Mouse (Mus musculus): ENCODE measurements around the gene Tecpr2. TPM values are rescaled to one million over a fixed set of nuclear protein-coding genes. Genes with fewer than 3 reads are reported as not detected.
A peak's percentile ranks its signal among the peaks of the same experiment; 100 is the strongest.

Tecpr2 gene
- polyA plus RNA-seq, 1 experiment from 2014 or later, result 5.2 TPM

DNA sequence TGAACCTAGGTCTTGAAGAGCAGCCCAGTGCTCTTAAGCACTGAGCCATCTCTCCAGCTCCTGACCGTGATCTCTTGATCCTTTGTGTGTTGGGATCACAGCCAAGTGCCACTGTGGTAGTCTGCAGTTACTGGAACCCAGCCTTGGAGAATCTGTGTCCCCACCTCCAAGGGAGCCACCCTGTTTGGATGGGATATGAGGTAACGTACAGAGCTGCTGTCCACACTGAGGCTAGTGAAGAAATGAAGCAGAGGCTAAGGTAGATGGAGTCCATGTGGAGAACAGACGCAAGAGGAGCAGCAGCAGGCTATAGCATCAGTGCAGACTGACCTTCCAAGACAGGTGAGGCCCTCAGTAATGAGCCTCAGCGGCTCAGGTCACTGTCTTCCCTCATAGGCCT is 84.8 kb downstream of the Tecpr2 start:
- 89% methylated on average over 4 of the region's 4 CpGs for WGBS
- Histone ChIP-seq H3K4me1 (peaks cover 7% of the 10 kb centered on the region), H3K4me2 (replicated peaks) (no peak overlapping the region), H3K36me3 (peaks cover 43% of the 10 kb centered on the region), H3K27ac (replicated peaks) (no peak overlapping the region), H3K27me3 (no peaks in the 10 kb centered on the region), H3K4me3 (replicated peaks) (no peak overlapping the region), H3K9me3 (replicated peaks) (no peaks in the 10 kb centered on the region), H3K9ac (no peak overlapping the region)
- no peak for ATAC-seq (ENCODE audit: insufficient number of reproducible peaks, low FRiP score, low TSS enrichment, low read depth)

DNA sequence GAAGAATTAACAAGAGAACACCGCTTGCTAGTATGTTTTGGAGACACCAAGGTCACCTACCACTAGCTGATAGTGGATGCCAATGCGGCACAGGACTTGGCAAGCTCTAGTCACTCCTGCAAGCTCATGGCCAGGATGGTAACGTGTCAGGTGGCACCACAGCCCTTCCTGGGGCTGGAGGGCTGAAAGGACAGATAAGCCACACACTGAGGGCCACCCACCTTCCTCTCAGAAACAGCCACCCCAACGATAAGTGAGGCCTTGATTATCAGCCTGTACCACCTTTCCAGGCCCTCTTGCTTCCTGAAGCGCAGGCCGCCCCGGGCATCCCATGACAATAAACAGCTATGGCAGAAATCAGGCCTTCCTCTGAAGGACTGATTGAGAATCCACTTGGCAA is 85.2 kb downstream of the Tecpr2 start:
- no peaks in the 10 kb centered on the region for H3K9me3 ChIP-seq (replicated peaks)
- no peak overlapping the region for H3K27ac ChIP-seq (replicated peaks)
- H3K4me3 ChIP-seq (replicated peaks), result no peak overlapping the region
- peaks cover 38% of the 10 kb centered on the region for H3K36me3 ChIP-seq
- H3K9ac ChIP-seq, result no peak overlapping the region
- H3K27me3 ChIP-seq, result no peaks in the 10 kb centered on the region
- no peak for ATAC-seq (ENCODE audit: insufficient number of reproducible peaks, low FRiP score, low TSS enrichment, low read depth)
- 92% methylated on average over 7 of the region's 7 CpGs for WGBS
- no peak overlapping the region for H3K4me2 ChIP-seq (replicated peaks)
- peaks cover 7% of the 10 kb centered on the region for H3K4me1 ChIP-seq

DNA sequence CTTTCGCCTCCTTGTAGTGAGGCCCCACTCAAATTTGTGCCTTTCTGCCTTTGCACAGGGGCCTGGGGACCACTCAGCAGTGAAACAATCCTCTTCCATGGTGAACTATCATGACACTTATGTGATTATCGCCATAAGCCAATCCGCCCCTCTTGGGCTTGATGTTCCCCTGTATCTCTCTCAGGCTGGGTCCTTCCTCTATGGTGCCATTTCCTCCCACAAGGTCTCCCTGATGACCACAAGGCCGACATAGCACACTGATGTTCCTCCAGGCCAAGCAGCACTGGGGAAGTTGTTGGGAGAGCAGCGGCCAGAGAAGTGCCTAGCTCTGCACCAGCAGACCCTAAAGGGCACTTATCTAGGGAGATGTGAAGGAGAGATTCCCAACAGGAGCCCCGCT is 85.7 kb downstream of the Tecpr2 start:
- no peaks in the 10 kb centered on the region for H3K9me3 ChIP-seq (replicated peaks)
- H3K4me1 ChIP-seq, result peaks cover 7% of the 10 kb centered on the region
- no peak overlapping the region for H3K9ac ChIP-seq
- H3K4me2 ChIP-seq (replicated peaks), result no peak overlapping the region
- WGBS, result 87% methylated on average over 6 of the region's 6 CpGs
- peaks cover 35% of the 10 kb centered on the region for H3K36me3 ChIP-seq
- H3K27me3 ChIP-seq, result no peaks in the 10 kb centered on the region
- H3K4me3 ChIP-seq (replicated peaks), result no peak overlapping the region
- no peak overlapping the region for H3K27ac ChIP-seq (replicated peaks)
- no peak for ATAC-seq (ENCODE audit: insufficient number of reproducible peaks, low FRiP score, low TSS enrichment, low read depth)

DNA sequence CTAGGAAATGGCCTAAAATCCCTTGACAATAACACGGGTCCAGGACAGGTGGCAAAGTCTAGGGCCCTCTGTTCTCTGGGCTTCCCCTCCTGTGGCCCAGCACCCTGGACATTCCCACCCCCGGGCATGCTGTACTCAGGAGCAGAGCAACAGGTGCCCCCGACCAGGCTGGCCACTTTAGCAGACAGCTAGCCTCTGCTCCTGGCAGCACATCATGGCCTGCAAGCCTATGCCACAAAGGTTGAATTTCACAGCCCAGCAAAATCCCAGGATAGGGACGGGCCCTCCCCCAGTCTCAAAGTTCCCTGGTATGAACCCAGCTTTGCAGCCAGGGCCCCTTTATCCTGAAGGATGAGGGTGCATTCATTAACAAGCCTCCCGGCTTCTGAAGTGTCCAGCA is 86.3 kb downstream of the Tecpr2 start:
- Histone ChIP-seq H3K9ac (no peak overlapping the region), H3K9me3 (replicated peaks) (no peaks in the 10 kb centered on the region), H3K27me3 (no peaks in the 10 kb centered on the region), H3K27ac (replicated peaks) (no peak overlapping the region), H3K4me3 (replicated peaks) (no peak overlapping the region), H3K4me2 (replicated peaks) (no peak overlapping the region), H3K4me1 (peaks cover 7% of the 10 kb centered on the region), H3K36me3 (peaks cover 31% of the 10 kb centered on the region)
- ATAC-seq (ENCODE audit: insufficient number of reproducible peaks, low FRiP score, low TSS enrichment, low read depth), result no peak
- 82% methylated on average over 5 of the region's 5 CpGs for WGBS

DNA sequence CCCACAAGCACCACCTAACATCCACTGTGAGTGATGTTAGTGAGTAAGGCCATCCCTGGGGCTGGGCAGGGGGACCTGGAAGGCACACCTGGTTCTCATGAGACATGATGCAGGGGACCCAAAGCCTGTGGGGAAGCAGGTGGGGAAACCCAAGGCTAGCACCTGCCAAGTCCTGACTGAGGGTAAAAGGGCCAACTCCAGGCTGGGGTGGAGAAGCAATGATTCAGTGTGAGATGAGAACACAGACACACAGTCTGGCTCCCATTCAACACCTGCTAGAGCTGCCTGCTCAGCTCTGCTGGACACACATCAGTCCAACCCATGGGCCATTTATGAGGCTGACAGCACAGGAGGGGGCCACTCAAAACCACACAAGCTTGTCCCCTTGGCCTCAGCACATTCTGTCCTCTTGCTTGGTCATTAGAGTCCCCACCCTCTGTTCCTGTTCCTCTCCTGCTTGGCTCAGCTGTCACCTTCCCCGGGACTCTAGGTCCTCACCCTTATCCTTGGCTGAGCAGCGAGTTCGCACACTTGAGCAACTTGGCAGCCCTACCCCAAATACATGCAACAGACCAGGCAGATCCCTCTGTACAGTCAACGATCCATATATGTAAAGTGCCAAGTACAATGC is 86.9 kb downstream of the Tecpr2 start:
- peaks cover 7% of the 10 kb centered on the region for H3K4me1 ChIP-seq
- H3K4me3 ChIP-seq (replicated peaks), result no peak overlapping the region
- H3K27me3 ChIP-seq, result no peaks in the 10 kb centered on the region
- no peak overlapping the region for H3K4me2 ChIP-seq (replicated peaks)
- H3K36me3 ChIP-seq, result peaks cover 31% of the 10 kb centered on the region
- H3K9me3 ChIP-seq (replicated peaks), result no peaks in the 10 kb centered on the region
- 90% methylated on average over 4 of the region's 4 CpGs for WGBS
- H3K27ac ChIP-seq (replicated peaks), result no peak overlapping the region
- ATAC-seq (ENCODE audit: insufficient number of reproducible peaks, low FRiP score, low TSS enrichment, low read depth), result no peak
- no peak overlapping the region for H3K9ac ChIP-seq

DNA sequence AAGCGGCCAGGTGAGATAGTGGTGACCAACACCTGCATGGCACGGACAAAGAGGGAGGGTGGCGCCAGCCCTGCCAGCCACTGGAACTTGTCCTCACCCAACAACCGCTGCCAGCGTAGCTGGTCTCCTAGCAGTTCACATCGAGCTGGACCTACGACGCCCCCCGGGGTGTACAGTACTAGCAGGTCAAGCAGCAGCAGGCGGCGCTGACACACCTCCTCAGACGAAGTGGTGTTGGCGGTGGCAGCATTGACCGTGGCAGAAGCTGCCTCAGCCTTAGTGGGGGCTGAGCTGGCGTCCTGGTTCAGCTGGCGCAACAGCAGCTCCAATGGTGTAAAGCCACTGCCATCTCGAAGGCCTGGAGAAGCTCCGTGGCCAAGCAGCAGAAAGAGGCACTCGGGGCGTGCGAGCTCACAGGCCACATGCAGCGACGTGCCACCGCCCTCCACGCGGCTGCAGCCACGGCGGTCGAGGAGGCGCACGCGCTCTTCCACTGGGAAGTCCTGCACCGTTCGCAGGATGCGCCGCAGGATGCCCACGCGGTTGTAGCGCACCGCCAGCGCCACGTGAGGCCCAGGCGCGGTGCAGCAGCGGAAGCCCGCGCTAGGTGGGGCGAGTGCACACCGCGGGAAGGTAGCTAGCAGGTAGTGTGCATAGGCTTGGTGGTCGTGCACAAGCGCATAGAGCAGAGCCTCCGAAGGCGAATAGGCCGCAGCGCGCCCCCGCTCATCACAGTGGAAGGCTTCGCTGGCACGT is 87.7 kb downstream of the Tecpr2 start:
- Histone ChIP-seq H3K9ac (no peak overlapping the region), H3K4me2 (replicated peaks) (no peak overlapping the region), H3K36me3 (peaks cover 31% of the 10 kb centered on the region), H3K4me3 (replicated peaks) (no peak overlapping the region), H3K9me3 (replicated peaks) (no peaks in the 10 kb centered on the region), H3K27ac (replicated peaks) (no peak overlapping the region), H3K27me3 (no peaks in the 10 kb centered on the region), H3K4me1 (peaks cover 7% of the 10 kb centered on the region)
- 93% methylated on average over 60 of the region's 60 CpGs for WGBS
- no peak for ATAC-seq (ENCODE audit: insufficient number of reproducible peaks, low FRiP score, low TSS enrichment, low read depth)

DNA sequence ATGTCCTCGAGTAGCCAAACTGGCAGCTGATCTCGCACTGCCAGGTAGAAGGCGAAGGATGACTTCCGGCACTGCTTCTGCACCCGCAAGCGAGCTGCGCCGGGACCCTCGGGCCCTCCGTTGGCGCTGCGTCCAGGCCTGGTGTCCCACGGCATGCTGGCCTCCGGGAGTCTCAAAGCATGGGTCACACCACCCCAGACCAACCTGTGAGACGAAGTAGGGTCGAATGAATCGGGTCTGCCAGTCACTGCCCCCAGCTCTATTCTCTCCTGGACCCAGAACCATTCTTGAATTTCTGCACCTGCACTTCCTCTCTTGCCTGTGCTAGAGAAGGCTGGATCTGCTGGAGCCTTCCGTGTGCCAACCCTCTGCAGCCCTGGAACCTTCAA is 88.3 kb downstream of the Tecpr2 start:
- Histone ChIP-seq H3K4me2 (replicated peaks) (0 out of 2 replicates have a peak overlapping the region, but pooled peaks have one; percentile 92), H3K36me3 (peaks cover 31% of the 10 kb centered on the region), H3K27ac (replicated peaks) (no peak overlapping the region), H3K27me3 (no peaks in the 10 kb centered on the region), H3K9ac (no peak overlapping the region), H3K4me1 (peaks cover 7% of the 10 kb centered on the region), H3K9me3 (replicated peaks) (no peaks in the 10 kb centered on the region), H3K4me3 (replicated peaks) (0 out of 2 replicates have a peak overlapping the region, but pooled peaks have one; percentile 72)
- ATAC-seq (ENCODE audit: insufficient number of reproducible peaks, low FRiP score, low TSS enrichment, low read depth), result no peak
- 96% methylated on average over 18 of the region's 18 CpGs for WGBS

DNA sequence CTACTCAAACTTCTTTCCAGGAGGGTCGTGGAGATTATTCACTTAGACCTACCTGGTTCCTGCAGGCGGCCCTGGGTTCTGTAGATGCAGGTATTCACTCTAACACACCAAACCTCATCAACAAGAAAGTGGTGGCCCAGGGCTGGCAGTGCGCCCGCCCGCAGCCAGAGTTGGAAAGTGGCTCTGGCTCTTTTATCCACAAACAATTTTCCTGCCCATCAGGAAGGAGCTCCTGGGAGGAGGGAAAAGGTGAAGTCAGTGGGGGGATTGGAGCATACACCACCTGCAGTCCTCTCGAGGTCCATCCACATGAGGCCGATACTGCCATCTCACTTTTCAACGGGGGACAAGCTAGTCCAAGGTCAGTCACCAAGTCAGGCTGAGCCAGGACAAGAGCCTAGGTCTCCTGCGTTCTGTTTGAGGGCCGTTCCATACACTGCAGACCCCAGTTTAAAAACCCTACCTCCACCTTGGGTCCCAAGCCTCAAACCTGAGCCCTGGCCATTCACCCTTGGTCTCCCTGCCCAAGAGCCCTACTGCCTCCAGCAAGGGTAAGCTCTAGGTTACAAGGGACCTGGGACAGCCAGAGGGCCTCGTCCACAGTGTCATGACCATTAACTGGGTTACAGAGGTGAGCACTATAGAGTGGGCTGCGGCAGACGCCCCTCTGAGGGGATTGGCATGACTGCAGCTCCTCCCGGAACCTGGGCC is 89.0 kb downstream of the Tecpr2 start:
- Histone ChIP-seq H3K4me1 (peaks cover 7% of the 10 kb centered on the region), H3K4me2 (replicated peaks) (peak overlapping the region; percentile 92), H3K9ac (peak overlapping the region; percentile 57), H3K27me3 (no peaks in the 10 kb centered on the region), H3K9me3 (replicated peaks) (no peaks in the 10 kb centered on the region), H3K27ac (replicated peaks) (peak overlapping the region; percentile 73; the same call in 1 of the 2 replicates), H3K36me3 (peaks cover 27% of the 10 kb centered on the region), H3K4me3 (replicated peaks) (peak overlapping the region; percentile 72)
- WGBS, result 41% methylated on average over 14 of the region's 14 CpGs
- no peak; the same call in 1 of the 2 replicates for ATAC-seq (ENCODE audit: insufficient number of reproducible peaks, low FRiP score, low TSS enrichment, low read depth)

DNA sequence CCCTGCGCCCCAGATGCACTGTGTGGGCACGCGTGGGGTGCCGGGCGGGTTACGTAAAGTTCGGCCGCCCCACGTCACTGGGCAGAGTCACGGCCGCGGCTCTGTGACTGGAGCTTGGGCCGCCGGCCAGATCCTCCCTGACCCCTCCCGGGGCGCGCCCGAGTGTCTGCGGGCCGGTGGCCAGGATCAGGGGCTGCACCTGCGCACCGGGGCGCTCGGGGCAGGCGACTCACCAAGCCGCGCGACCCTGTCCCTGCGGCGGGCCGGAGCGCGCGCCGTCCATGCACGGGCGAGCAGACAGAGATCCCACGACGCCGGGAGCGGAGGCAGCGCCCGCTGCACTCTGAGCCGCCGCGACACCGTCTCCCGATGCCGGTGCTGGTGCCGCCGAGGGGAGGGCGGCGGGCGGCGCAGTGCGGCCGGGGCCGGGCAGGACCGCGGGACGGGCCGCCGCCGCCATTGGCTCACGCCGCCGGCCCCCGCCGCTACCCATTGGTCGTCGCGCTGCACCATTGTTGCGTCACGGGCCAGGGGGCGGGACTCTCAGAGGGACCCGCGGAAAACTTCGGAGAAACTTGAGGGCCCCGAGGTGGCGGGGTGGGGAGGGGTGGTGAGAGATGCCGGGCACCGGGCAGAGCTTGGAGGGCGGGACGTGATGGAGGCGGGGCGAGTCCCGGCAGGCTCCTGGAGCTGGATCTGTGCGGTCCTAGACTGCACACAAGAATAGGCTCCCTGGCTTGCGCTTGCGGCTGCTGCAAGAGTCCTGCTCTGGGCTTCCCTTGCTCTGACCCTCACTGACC is 89.7 kb downstream of the Tecpr2 start, which contains the start of gene Ankrd9:
Ankrd9 (minus strand) TSS at position 434 of the 800 bp plus-strand sequence.
- H3K9me3 ChIP-seq (replicated peaks), result no peaks in the 10 kb centered on the region
- H3K27ac ChIP-seq (replicated peaks), result peak within 1 kb of the TSS; percentile 73
- under 1% methylated on average over 84 of the region's 90 CpGs for whole genome bisulfite sequencing
- H3K9ac ChIP-seq, result peak within 1 kb of the TSS; percentile 57
- H3K4me1 ChIP-seq, result peaks cover 7% of the 10 kb centered on the region
- H3K4me2 ChIP-seq (replicated peaks), result peak within 1 kb of the TSS; percentile 92
- peak within 1 kb of the TSS; percentile 72 for H3K4me3 ChIP-seq (replicated peaks)
- no peaks in the 10 kb centered on the region for H3K27me3 ChIP-seq
- H3K36me3 ChIP-seq, result peaks cover 23% of the 10 kb centered on the region
- ATAC-seq (ENCODE audit: insufficient number of reproducible peaks, low FRiP score, low TSS enrichment, low read depth), result peak; percentile 95

DNA sequence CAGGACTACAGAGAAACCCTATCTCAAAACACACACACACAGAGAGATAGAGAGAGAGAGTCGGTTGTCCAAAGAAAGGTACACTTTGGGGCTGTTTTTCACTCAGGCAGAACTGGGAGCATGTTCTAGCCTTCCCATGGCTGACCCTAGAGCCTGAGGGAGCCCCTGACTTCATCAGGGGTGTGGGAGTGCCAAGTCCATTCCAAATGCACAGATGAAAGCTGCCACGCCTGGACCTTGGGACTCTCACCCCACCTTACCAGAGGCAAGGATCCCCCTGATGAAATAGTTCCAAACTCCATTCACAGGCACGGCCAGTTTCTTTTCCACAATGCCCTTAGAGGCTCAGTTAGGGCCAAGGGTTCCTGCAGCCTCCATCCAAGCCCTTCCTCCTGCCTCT is 90.7 kb downstream of the Tecpr2 start:
- Histone ChIP-seq H3K9me3 (replicated peaks) (no peaks in the 10 kb centered on the region), H3K4me2 (replicated peaks) (no peak overlapping the region), H3K27ac (replicated peaks) (no peak overlapping the region; the same call in 1 of the 2 replicates), H3K27me3 (no peaks in the 10 kb centered on the region), H3K36me3 (peaks cover 13% of the 10 kb centered on the region), H3K4me3 (replicated peaks) (no peak overlapping the region), H3K9ac (no peak overlapping the region), H3K4me1 (peaks cover 7% of the 10 kb centered on the region)
- 73% methylated on average over 3 of the region's 3 CpGs for WGBS
- ATAC-seq (ENCODE audit: insufficient number of reproducible peaks, low FRiP score, low TSS enrichment, low read depth), result no peak
